Mouse (Mus musculus): ENCODE measurements around the gene Ppa1. TPM values are rescaled to one million over a fixed set of nuclear protein-coding genes. Genes with fewer than 3 reads are reported as not detected.

Ppa1 gene
- total RNA-seq, 4 experiments from 2014 or later, result 101 to 116 (median 111) TPM

DNA sequence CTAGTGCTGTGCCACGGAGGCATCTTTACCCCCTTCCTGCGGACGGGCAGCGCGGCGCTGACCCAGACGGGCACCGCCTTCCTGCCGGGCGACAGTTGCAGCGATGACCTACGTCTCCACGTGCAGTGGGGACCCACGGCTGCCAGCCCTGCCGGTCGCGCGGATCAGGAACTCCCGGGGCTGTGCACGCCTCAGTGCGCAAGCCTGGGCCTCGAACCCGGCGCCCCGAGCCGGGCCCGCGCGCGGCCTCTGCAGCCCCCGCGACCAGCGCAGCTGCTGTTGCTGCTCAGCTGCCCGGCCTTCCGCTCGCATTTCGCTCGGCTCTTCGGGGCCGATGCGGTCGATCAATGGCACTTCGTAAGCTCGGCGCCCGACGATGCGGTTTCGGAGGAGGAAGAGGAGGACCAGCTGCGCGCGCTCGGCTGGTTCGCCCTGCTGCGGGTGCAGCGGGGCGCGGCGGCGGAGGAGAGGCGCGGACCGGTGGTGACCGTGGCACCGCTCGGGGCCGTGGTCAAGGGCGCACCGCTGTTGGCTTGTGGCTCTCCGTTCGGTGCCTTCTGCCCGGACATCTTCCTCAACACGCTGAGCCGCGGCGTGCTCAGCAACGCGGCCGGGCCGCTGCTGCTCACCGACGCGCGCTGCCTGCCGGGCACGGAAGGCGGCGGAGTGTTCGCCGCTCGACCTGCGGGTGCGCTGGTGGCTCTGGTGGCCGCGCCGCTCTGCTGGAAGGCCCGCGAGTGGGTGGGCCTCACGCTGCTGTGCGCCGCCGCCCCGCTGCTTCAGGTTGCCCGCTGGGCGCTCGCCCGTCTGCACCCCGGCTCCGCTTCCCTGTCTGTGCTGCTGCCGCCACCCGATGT lies 47.6 kb downstream of the Ppa1 start:
- no peak for DNase-seq (ENCODE audit: low spot score in 2 of 2)

- DNase-seq (ENCODE audit: low spot score in 2 of 2), result no peak
These were observed 48.1 kb downstream of the Ppa1 start for GRCm38 (mm10) chr10:61696560-61696823.

DNA sequence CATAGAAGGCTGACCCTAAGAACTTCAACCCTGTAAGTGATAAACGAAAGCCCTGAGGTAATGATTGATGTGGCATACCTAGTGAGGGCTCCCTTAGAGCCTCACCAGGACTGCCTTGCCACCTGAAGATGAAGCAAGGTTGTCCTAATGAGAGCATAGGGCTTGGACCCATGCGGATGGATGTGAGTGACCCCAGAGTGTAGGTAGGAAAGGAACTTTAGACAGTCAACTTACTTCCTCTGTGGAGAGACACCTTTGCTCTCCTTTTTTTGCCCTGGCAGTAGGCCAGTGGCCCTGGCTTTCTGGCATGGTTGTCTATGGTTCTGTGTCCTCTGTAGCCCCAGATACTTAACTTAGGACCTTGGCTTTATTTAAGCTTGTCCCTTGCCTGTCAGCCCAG lies 48.7 kb downstream of the Ppa1 start:
- DNase-seq (ENCODE audit: low spot score in 2 of 2), result no peak

DNA sequence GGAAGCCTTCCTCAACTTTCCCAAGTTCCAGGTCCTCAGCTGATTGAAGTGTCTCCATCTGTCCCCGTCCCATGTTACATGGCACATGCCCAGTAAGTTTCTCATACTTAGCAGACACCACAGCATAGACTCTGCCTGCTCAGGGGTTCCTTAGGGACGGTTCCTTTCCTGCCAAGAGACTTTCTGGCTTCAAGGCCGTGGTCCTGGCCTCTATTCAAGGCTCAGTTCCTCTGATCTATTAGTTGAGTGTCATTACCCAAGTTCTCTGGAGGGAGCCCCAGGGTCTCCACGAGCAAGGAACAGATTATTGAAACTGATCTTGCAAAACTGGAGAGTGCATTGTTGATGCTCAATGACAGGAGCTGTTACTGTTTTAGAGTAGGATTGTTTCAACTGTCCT lies 56.3 kb downstream of the Ppa1 start:
- DNase-seq (ENCODE audit: low spot score in 2 of 2), result no peak

DNA sequence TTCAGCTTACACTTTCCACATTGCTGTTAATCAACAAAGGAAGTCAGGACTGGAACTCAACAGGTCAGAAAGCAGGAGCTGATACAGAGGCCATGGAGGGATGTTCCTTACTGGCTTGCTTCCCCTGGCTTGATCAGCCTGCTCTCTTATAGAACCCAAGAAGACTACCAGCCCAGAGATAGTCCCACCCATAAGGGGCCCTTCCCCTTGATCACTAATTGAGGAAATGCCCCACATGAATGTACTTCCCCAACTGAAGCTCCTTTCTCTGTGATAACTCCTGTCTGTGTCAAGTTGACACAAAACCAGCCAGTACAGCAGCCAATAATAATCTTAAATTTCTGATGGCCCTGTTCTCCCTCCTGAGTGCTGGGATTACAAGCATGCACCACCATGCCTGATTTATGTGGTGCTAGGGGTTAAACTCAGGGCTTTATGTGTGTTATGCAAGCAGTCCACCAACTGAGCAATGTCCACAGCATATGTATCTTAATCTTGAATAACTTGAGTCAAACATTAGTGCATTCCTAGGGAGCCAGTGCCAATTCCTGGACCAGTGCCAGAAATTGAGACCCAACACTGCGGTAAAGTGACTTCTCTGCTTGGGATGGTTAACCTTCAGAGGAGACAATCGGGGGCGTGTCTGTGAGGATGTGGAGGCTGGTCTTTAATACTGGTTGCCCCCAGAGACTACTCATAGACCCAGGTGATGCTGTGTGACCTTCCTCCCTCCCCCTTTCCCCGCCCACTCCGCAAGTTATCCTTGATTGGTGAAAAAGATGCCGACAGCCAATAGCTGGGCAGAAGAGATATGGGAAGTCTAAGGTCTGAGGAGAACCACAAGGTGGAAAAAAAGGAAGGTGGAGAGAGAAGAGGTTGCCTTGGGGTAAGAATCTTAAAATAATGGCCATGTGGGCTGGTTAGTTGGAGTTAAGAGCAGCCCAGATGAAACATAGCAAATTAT lies 58.3 kb downstream of the Ppa1 start:
- no peak for DNase-seq (ENCODE audit: low spot score in 2 of 2)

DNA sequence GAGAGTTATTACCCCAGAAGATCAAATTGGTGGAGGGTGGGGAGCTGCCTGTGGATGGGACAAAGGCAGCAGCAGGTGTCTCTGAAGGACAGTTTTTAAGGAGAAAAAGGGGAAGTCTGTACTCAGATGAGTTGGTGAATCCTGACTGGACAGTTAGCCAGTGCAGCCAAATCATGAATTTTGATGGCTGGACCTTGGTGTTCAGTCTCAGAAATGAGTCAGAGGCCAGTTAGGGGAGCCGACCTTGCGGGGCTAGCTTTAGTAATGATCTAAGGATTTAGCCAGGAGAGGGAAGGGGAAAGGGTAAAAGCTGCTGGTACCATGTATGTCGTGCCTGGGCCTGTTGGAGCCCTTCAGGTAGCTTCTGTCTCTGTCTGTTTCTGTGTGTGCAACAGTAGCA lies 65.2 kb downstream of the Ppa1 start:
- no peak for DNase-seq (ENCODE audit: low spot score in 2 of 2)

DNA sequence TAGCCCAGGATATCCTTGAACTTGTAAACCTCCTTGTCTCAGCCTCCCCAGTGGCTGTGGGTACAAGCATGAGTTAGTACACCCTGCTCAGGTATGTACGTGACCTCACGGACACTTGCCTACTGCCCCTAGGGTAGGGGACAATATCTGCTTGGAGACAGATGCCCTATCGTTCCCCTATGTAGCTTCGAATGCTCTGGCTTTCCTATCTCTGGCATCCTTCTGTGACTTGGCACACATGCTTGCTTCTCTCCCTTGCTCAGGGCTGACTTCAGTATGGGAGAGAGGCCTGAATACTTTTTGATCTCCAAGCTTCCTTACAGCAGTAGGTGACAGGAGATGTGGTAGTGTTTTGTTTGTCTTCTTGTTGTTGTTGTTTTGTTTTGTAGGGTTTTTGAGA lies 65.8 kb downstream of the Ppa1 start:
- DNase-seq (ENCODE audit: low spot score in 2 of 2), result no peak

DNA sequence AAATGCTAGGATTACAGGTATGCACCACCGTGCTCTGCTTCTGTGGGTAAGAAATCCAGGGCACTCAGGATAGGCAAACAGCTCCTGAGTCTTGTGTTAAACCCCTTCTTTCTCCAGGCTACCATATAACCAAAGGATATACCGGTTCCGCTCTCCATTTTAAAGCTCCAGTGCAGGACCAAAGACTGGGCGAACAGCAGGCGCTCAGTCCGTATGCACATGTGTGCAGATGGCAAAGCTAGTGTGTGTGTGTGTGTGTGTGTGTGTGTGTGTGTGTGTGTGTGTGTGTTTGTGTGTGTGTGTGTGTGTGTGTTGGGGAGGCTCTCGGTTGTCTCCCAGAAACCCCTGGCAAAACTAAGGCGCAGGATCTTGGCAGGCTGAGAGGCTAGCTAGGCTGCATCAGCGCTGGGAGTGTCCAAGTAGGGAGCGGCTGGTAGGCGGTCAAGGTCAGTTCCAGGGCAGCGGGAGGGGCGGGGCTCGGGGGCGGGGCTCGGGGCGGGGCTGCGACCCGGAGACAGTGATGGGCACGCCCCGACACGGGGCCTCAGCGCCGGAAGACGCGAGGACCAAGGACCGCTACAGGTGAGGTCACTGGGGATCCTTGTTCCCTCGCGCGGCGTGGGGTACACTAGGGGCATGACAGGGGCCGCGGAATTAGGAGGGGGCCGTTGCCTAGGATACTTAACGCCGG lies 66.6 kb downstream of the Ppa1 start, which contains the start of gene Aifm2:
TSS of gene Aifm2 (plus strand) at position 493 of the 691 bp plus-strand sequence.
- DNase-seq (ENCODE audit: low spot score in 2 of 2), result no peak

DNA sequence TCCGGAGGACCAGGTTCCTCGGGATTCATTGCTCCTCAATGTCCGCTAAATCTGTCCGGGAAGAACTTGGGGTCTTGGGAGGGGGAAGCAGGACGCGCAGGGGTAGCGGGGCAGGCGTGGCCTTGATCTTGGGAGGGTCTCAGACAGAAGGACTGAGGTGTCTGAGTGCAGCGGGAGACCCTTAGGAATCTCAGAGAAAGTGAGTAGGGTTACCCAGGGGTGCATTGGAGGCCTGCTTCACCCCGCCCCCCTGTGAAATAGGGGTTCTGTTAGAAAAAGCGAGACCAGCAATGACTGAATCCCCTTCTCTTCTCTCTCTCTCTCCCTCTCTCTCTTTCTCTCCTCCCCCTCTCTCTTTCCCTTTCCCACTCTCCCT lies 67.1 kb downstream of the Ppa1 start:
- DNase-seq (ENCODE audit: low spot score in 2 of 2), result no peak

- no peak for DNase-seq (ENCODE audit: low spot score in 2 of 2)
These were observed 67.9 kb downstream of the Ppa1 start for GRCm38 (mm10) chr10:61715996-61716864.

- no peak for DNase-seq (ENCODE audit: low spot score in 2 of 2)
These were observed 69.3 kb downstream of the Ppa1 start for GRCm38 (mm10) chr10:61717406-61718296.

DNA sequence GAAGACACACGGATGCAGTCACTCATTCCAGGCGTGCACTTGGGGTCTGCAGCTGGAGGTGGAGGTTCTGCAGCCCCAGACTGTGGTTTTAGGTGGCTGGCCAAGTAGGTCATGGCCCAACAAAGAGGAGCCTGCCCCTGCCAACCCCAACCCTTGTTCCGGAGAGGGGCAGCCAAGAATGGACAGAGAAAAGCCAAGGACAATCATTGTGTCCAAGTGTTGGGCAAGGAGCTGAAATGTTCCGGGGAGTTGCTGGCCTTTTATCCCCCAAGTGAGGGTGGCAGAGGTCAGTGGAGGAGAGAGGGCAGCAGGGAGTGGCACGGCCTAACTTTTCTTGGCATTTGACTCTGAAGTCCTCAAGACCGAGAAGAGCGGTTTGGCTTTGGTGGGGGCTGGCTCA lies 72.0 kb downstream of the Ppa1 start:
- no peak for DNase-seq (ENCODE audit: low spot score in 2 of 2)

DNA sequence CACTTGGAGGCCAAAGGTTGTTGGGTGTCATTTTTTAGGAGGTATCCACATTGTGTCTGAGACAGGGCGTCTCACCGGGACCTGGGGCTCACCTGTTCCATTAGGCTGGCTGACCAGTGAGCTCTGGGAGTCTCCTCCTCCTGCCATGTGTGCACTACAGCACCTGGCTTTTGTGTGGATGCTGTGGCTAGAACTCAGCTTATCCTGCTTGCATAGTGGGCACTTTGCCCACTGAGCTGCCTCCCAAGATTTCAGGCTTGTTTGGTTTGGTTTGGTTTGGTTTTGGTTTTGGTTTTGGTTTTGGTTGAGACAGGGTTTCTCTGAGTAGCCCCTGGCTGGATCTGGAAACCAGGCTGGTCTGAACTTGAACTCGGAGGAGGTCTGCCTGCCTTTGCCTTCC lies 73.9 kb downstream of the Ppa1 start:
- DNase-seq (ENCODE audit: low spot score in 2 of 2), result no peak

DNA sequence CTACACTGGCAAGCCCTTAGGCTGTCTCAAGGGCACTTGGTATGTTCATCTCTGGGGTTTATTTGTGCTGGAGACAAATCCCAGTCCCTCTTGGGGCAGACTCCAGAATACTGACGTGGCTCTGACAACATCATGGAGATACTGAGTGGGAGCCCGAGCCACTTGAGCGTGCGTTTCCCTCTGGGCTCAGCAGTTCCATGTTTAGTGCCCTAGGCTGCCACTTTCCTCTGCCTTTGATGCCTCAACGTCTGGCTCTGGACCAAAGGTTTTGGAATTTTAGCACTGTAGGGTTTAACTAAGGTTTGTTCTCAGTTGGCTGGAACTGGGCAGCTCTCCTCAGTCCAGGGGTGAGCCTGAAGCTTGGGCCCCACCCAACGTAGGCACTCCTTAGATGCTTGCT lies 74.9 kb downstream of the Ppa1 start:
- no peak for DNase-seq (ENCODE audit: low spot score in 2 of 2)

Other genes starting within 250 kb of the Ppa1 start
- under 1 TPM; 0.21 to 0.30 (median 0.22) TPM for gene Nodal, start 230.6 kb upstream of the Ppa1 start, total RNA-seq (2022)
- 10 to 100 TPM; 42.8 to 45.8 (median 44.4) TPM for gene Eif4ebp2, start 195.9 kb upstream of the Ppa1 start, total RNA-seq (2022)
- 10 to 100 TPM; 18.8 to 22.2 (median 20.4) TPM for gene Lrrc20, start 172.8 kb upstream of the Ppa1 start, total RNA-seq (2022)
- gene Npffr1, start 53.1 kb upstream of the Ppa1 start, total RNA-seq (2022), result 1 to 10 TPM; 1.9 to 3.2 (median 2.9) TPM
- gene Sar1a, start 31.7 kb downstream of the Ppa1 start, total RNA-seq (2022), result 100 to 1,000 TPM; 117 to 135 (median 124) TPM
- 10 to 100 TPM; 18.4 to 23.4 (median 20.7) TPM for gene Tysnd1, start 47.0 kb downstream of the Ppa1 start, total RNA-seq (2022)
- 10 to 100 TPM in 2 of 4 experiments, 1 to 10 TPM in 2; 9.6 to 10.8 (median 10.2) TPM for gene Aifm2, start 66.7 kb downstream of the Ppa1 start, total RNA-seq (2022)
- gene H2afy2, start 135.6 kb downstream of the Ppa1 start, total RNA-seq (2022), result 10 to 100 TPM; 18.9 to 24.8 (median 19.9) TPM

All from left cerebral cortex, adult 8-10 months (tissue).